Mouse (Mus musculus) embryonic stem cell, embryonic (primary cell): ENCODE measurements around the gene Fignl2.

ENCODE experiments used
- CTCF ChIA-PET, 4 experiments: fragments of 300-600 bp in 2 of 4; fragments of 350-600 bp in 2 of 4; sonication (Branson Sonifier 250); formaldehyde crosslinking; loops; one replicate each; lab custom pipeline; 2022; ENCODE audit warnings: inconsistent platforms in 2 of 4; lab: Charles Lee
- POLR2A ChIA-PET, 4 experiments: fragments of 300-600 bp in 2 of 4; fragments of 350-600 bp in 2 of 4; sonication (Branson Sonifier 250); formaldehyde crosslinking; loops; one replicate each; lab custom pipeline; 2022; ENCODE audit warnings: antibody characterized with exemption in 4 of 4, inconsistent platforms in 1 of 4; lab: Charles Lee

Gene Fignl2

DNA sequence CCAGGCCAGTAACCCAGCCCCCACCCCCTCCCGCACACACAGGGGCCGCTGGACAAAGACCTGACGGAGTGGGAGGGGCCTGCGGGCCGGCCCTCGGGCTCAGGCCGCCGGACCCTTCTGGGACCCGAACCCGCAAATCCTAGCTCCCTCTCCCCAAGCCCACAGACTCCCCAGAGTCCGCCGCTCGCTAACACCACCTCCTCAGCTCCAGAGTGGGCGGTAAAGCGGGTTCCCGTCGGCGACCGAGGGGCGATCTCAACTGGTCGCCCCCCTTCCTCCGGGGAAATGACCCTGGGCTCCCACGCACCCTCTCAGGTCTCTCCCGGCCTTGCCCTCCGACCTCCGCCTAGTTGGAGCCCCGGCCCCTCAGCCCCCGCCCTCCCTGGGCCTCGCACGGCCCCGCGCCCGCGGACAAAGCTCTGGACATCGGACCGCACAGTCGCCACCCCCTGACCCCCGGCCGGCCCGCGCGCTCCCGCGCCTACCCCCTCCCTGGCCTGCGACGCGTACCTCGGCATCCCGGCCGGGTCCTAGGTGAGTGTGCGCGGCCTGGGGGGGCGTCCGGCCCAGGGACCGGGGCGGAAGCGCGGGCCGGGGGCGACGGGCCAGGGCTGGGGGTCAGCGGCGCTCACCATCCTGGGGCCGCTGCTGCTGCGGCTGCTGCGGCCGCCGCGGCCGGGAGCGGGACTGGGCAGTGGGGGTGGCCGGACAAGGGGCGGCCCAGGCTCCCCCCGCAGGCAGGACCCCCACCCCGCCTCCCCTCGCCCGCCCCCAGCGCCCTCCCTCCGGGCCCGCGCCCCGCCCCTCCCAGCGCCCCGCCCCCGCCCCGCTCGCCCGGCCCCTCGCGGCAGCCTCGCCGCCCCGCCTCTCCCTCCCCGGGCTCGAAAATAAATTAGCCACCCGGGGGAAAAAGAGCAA, at the start of gene Fignl2:
Gene Fignl2, minus strand, starts transcription at position 755 of the 918 bp plus-strand sequence.
- CTCF ChIA-PET, result interaction anchor here (0.5 to 1.8 kb wide), 15 partner anchors 15 to 906 kb away, joined by 3 to 6 read pairs (median 4); partner anchors contain the start of gene Gm47841 (in 1 of the 4)

DNA sequence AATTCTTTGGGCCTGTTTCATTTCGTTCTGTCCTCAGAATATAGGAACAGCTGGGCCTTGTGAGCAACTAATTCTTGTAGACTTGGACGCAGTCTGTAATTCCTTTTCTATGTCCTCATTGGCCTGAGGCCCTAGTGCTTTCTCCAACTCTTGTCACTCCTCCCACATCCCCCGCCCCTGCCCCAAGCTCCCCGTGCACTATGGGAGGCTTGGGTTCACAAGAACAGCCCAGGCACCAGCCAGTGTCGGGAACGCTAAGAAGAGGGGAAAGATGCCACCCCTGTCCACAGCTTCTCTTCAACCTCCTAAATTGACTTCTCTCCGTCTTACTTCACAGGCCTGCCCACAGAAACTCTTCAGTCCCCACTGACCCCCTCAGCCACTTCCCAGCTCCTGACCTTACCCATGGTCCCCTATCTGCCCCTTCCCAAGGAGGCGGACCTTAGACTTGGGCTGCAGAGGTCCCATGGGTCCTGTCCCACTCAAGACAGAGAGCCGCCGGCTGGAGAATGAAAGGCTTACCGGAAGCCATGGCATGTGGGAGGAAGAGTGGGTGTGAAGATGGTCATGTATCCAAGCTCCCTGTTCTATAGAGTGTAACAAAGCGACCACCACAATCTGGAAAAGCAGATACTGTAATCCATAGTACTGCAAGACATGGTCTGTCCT, 48.6 kb upstream of the Fignl2 start:
- ChIA-PET POLR2A (interaction anchor here in 2 of 4 experiments (0.8 to 3.6 kb wide), 12 partner anchors 9 to 369 kb away, joined by 3 to 19 read pairs (median 3); partner anchors contain the start of genes Acvr1b (in 1 of the 2) and Ankrd33 (in 1 of the 2)), CTCF (interaction anchor here in 3 of 4 experiments (0.7 to 1.5 kb wide), 6 partner anchors 8 to 499 kb away, joined by 3 to 5 read pairs (median 3); no protein-coding TSS in a partner anchor)

More for the DNA sequence above, at the start of gene Fignl2:
- POLR2A ChIA-PET, result interaction anchor here (0.6 to 14.9 kb wide), 24 partner anchors 8 to 635 kb away, joined by 3 to 149 read pairs (median 4); no protein-coding TSS in a partner anchor

DNA sequence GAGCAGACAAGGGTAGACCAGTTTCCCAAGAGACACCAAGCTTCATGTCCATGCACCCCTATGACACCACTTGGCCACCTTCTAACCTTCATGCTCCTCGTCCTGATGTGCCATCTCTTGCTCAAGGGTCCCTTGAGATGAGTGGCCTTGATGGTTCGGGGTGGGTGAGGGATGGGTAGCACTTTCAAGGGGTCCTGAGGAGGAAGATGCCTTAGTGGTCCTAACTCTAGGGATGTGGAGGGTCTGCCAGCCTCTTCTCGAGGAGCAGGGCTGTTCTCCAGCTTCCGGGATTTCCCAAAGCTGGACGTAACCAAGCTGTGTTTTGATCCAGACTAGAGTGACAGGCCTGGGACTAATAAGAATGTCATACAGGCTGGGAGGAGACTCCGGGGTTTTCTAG, 47.2 kb upstream of the Fignl2 start:
- CTCF ChIA-PET, result interaction anchor here in 3 of 4 experiments (0.5 to 1.2 kb wide), 3 partner anchors 83 to 116 kb away, joined by 3 to 7 read pairs (median 4); no protein-coding TSS in a partner anchor

DNA sequence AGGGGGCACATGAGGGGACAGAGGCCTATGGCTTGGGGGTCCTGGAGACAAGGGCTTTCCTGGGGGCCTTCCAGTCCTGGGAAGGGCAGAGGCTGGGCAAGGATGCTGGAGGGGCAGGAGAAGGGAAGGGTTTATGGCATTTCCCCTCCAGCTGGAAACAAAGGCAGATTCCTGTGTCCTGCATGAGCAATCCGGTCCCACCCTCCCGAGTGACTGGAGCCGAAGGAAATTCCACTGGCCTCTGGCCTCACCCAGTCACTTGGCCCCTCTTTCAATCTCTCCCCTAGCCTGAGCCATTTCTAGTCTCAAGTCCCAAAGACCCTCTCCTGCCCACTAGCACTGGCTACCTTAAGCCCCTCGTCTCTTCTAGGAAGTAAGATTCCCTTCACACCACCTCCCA, 44.8 kb upstream of the Fignl2 start:
- ChIA-PET POLR2A (interaction anchor here in 2 of 4 experiments (0.7 to 1.7 kb wide), 9 partner anchors 11 to 40 kb away, joined by 3 to 5 read pairs (median 3); no protein-coding TSS in a partner anchor), CTCF (interaction anchor here (0.6 to 1.4 kb wide), 5 partner anchors 10 to 688 kb away, joined by 3 to 4 read pairs (median 3); no protein-coding TSS in a partner anchor)

More for the DNA sequence above, 47.2 kb upstream of the Fignl2 start:
- POLR2A ChIA-PET, result interaction anchor here in 3 of 4 experiments (0.6 to 2.1 kb wide), 5 partner anchors 12 to 68 kb away, joined by 3 to 6 read pairs (median 3); no protein-coding TSS in a partner anchor

DNA sequence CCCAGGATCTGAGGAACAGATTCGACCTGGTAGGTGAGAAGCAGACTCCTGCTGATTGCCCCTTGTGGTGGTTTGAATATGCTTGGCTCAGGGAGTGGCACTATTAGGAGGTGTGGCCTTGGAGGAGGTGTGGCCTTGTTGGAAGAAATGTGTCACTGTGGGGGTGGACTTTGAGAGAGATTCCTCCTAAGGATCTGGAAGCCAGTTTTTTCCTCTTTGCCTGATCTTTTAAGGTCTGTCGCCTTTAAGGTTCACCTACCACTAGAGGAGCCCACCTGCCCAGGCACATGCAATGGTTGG, 43.9 kb upstream of the Fignl2 start:
- POLR2A ChIA-PET, result interaction anchor here in 2 of 4 experiments (1.1 to 1.7 kb wide), 5 partner anchors 10 to 23 kb away, joined by 3 to 5 read pairs (median 3); no protein-coding TSS in a partner anchor
- CTCF ChIA-PET, result interaction anchor here in 2 of 4 experiments (0.5 to 1.0 kb wide), 4 partner anchors 13 to 263 kb away, joined by 3 read pairs; no protein-coding TSS in a partner anchor

DNA sequence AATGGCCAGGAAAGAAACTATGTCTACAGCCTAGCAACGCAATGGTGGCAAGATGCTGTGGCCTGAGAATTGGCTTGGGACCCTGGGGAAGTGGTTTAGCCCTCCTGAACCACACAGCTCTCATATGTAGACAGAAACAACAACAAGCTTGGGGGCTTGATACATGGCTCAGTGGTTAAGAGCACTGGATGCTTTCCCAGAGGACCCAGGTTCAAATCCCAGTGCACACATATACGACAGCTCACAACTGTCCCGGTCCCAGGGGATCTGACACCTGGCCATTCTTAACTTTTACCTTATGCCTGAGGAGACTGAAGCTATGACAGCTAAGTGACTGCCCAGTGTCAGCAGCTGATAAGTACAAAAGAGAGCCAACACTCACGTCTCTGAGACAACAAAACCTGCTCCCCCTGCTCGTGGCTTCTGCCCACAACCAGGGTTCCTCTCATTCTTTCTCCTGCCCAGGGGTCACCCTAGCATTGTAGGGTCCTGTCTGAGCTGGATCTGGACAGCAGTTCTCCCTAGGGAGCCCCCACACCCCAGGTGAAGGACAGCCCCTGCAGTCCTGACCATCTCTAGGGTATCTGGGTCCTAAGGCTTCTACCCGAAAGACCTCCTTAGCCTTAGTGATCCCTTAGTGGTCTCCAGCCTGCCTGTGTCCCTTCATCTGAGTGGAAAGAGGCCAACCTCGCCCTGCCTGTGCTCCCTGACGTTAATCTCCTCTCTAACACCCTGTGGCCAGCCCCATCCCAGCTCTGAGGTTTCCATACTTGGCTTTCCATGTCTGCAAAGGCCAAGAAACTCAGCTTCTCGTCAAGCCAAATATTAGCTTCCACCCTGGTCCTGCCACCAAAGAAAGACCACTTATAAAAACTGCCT, 43.3 kb upstream of the Fignl2 start:
- ChIA-PET POLR2A (interaction anchor here in 1 of 4 experiments (0.6 to 1.7 kb wide), 5 partner anchors 9 to 42 kb away, joined by 3 to 6 read pairs (median 3); no protein-coding TSS in a partner anchor), CTCF (interaction anchor here in 2 of 4 experiments (0.5 to 2.1 kb wide), 6 partner anchors 12 to 262 kb away, joined by 3 to 4 read pairs (median 3); no protein-coding TSS in a partner anchor)

DNA sequence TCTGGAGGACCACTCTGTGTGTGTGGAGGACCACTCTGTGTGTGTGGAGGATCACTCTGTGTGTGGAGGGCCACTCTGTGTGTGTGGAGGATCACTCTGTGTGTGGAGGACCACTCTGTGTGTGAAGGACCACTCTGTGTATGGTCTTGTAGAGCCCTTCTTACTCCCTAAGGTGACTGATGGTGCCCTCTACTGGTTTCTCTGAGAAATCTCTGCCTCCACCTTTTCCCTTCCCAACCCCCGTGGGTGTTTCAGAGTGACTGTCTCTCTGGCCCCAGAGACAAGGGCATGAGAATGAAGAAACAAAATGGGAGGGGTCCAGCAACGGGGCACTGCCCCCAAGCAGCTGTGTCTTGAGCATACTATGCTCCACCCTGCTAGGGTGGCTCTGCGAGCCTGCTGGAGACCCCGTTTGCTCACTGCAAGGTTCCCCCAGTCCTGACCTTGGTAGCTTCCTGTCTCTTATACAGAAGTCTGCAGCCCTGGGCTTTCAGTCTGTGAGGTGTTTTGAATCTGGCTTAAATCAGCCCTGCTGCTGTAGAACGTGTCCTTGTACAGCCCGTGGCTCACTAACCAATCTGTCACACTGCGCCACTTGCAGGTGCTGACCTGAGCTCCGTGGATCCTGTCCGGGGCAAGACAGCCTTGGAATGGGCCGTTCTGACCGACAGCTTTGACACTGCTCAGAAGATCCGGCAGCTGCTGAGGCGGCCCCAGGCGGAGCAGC, 40.2 kb upstream of the Fignl2 start:
- POLR2A ChIA-PET, result interaction anchor here (0.6 to 1.6 kb wide), 18 partner anchors 10 to 364 kb away, joined by 3 to 9 read pairs (median 3); partner anchors contain the start of gene Acvrl1 (in 1 of the 4)
- CTCF ChIA-PET, result interaction anchor here (0.6 to 3.0 kb wide), 47 partner anchors 8 to 370 kb away, joined by 3 to 21 read pairs (median 4); partner anchors contain the start of genes Acvrl1 (in 2 of the 4) and Acvr1b (in 1 of the 4)

DNA sequence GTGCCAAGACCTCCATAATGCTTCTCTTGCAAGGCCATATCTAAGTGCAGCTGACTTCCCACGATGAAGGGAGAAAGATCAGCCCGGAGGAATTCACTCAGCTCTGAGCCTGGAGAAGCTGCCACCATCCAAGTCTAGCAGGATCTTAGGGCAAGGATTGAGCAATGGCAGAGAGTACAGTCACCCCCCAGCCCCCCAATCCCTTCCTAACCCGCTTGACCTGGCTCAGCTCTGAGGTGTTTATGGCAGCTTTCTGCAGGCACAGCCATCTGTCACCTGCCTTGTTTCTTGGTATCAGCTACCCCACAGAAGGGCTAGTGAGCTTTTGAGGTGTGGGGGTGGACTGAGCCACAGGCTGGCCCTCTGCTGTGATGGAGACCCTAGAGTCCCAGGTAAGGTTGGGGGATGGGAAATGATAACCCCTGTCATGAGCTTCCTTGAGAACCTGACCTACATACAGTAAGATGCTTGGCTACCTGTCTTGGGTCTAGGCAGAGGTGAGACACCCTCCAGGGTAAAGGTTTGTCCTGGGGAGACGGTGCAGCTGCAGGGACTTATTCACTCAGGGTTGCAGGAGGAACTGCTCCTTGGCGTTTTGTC, 37.2 kb upstream of the Fignl2 start, which contains the start of gene Ankrd33:
Gene Ankrd33, plus strand, starts transcription at position 245 of the 600 bp plus-strand sequence.
- POLR2A ChIA-PET, result interaction anchor here in 2 of 4 experiments (0.8 to 1.3 kb wide), 4 partner anchors 12 to 24 kb away, joined by 3 read pairs; no protein-coding TSS in a partner anchor

DNA sequence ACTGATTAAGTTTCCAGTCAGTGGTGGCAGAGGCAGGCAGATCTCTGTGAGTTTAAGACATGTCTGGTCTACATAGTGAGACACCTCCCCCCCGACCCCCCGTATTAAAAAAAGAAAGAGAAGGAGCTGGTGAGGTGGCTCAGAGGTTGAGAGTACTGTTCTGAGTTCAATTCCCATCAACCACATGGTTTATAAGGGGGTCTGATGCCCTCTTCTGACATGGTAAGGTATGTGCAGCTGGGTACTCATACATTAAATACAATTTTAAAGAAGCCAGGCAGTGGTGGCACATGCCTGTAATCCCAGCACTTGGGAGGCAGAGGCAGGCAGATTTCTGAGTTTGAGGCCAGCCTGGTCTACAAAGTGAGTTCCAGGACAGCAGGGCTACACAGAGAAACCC, 35.4 kb upstream of the Fignl2 start:
- ChIA-PET CTCF (interaction anchor here (0.6 to 3.3 kb wide), 33 partner anchors 9 to 995 kb away, joined by 3 to 22 read pairs (median 5); partner anchors contain the start of gene Scn8a (in 1 of the 4)), POLR2A (interaction anchor here (0.6 to 2.4 kb wide), 16 partner anchors 15 to 1149 kb away, joined by 3 to 7 read pairs (median 3); partner anchors contain the start of gene Acvr1b (in 1 of the 4))

More for the DNA sequence above, 37.2 kb upstream of the Fignl2 start, which contains the start of gene Ankrd33:
- CTCF ChIA-PET, result interaction anchor here (0.6 to 3.3 kb wide), 14 partner anchors 10 to 662 kb away, joined by 3 to 22 read pairs (median 4); no protein-coding TSS in a partner anchor

DNA sequence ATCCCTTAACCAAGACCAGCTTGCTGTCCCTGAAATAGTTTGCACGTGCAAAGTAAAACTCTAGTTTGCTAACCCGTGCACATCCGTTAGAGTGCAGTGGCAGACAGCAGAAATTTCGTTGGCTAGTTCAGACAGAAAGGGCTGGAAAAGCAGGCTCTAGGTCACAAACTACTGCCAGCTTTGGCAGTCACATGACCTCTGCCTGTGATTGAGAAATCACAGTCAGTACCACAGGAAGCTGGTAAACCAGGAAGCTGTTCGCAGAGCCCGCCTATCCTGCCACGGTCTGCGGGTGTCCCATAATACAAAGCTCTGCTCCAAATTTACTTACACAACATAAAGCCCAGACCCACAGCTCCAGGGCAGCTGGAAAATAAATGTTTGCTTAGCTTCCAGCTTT, 34.8 kb upstream of the Fignl2 start:
- POLR2A ChIA-PET, result interaction anchor here in 3 of 4 experiments (0.8 to 2.4 kb wide), 12 partner anchors 15 to 1150 kb away, joined by 3 to 7 read pairs (median 4); no protein-coding TSS in a partner anchor

DNA sequence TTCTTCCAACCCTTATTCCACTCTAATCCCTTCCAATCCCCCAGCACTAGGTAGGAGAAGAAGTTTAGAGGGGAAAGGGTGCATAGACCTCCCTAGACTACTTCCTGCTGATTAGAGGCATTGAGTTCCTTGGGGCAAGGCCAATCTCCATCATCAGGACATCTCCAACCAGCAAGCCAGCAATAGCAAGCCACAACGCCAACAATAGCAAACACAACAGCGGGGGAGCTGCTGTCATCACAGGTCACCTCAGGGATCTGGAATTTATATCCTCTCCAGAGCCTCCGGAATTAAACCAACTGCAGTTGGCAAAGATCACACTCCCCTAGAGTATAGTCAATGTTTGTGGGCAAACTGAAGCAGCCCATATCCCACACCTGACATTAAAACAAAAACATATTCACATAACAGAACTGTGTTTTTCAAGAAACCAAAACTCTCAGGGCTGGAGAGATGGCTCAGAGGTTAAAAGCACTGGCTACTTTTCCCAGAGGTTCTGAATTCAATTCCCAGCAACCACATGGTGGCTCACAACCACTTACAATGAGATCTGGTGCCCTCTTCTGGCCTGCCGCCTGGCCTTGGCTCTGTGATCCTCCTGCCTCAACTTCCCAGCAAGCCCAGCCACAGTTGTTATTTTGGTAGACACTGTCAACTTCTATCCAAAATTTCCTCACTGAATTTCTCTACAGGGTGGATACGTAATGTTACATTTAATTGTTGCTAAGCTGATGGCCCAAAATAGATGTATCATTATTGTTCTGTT, 29.7 kb upstream of the Fignl2 start:
- ChIA-PET CTCF (no interaction called here), POLR2A (interaction anchor here in 1 of 4 experiments (0.6 to 4.9 kb wide), 2 partner anchors 14 to 557 kb away, joined by 3 to 26 read pairs; no protein-coding TSS in a partner anchor)

More for the DNA sequence above, 34.8 kb upstream of the Fignl2 start:
- CTCF ChIA-PET, result interaction anchor here (0.6 to 3.3 kb wide), 26 partner anchors 10 to 356 kb away, joined by 3 to 22 read pairs (median 6); no protein-coding TSS in a partner anchor

DNA sequence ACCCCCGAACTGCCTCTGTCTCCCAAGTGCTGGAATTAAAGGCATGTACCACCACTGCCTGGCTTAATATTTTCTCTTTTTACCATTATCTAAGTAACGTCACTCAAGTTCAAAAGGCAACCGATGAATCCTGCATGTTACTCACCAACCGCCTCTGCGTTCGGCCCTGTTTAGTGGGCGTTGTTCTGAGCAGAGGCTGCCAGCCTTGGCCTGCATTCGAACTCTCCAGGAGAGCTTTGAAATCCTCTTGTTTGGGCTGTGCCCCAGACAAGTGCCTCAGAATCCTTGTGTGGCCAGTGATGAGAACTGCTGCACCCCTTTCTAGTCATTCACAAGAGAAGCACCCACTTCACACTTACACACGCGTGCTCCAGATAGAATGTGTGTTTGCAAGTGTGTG, 27.6 kb upstream of the Fignl2 start:
- ChIA-PET CTCF (interaction anchor here in 3 of 4 experiments (0.6 to 2.7 kb wide), 19 partner anchors 10 to 349 kb away, joined by 3 to 9 read pairs (median 4); partner anchors contain the start of gene Ankrd33 (in 1 of the 3)), POLR2A (interaction anchor here in 3 of 4 experiments (0.8 to 4.9 kb wide), 12 partner anchors 9 to 128 kb away, joined by 3 to 26 read pairs (median 3); partner anchors contain the start of genes Fignl2 (in 1 of the 3) and Gm47841 (in 1 of the 3))

DNA sequence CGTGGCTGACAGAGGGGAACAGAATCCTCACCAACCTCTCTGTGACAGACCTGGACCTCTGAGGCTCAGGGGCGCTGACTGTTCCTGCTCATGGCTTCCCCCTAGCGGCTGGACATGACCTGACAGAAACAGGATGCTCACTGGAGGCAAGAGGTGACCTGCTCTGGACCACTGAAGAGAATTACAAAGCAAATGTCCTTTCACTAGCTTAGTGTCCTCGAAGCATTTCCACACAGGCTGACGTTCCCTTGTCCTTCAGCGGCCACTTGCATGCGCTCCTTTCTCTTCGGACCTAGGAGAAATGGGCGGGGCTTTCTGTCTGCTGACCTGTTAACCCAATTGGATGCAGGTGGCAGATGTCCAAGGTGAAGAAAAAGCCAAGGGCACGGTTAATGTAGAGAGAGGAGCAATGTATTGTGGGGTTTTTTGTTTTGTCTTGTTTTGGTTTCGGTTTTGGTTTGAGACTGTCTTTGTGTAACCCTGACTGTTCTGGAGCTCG, 27.2 kb upstream of the Fignl2 start:
- POLR2A ChIA-PET, result interaction anchor here in 2 of 4 experiments (0.8 to 4.9 kb wide), 11 partner anchors 8 to 129 kb away, joined by 3 to 26 read pairs (median 3); partner anchors contain the start of genes Fignl2 (in 1 of the 2) and Gm47841 (in 1 of the 2)
- CTCF ChIA-PET, result interaction anchor here in 3 of 4 experiments (0.7 to 2.7 kb wide), 18 partner anchors 9 to 348 kb away, joined by 3 to 9 read pairs (median 4); partner anchors contain the start of gene Ankrd33 (in 1 of the 3)
